Mouse (Mus musculus) intestine, embryonic 14.5 days (tissue): ENCODE measurements at regions not wholly inside any gene's neighbourhood (a gene's known extent, or its start where the extent isn't known, plus 50 kb on each side); places are given as distances from the start of the nearest gene placed in this dataset.

Source experiments
- ATAC-seq: fragments of 200-750 bp; cut with Nextera tagmentation; replicated peaks from 2 replicates; pipeline ENCODE4 v1.8.0; 2017; ENCODE audit warnings: low read depth, moderate number of reproducible peaks, moderate TSS enrichment, moderate library complexity; ENCODE audit not compliant: low FRiP score, low TSS enrichment
- DNase-seq: peaks from one replicate; pipeline ENCODE4 v3.0.0-alpha.2; 2018; ENCODE audit warnings: low spot score
- H3K27ac ChIP-seq: fragments of 300-500 bp; sonication (generic); 2 replicates; pipeline ENCODE4 v1.5.1; 2014; ENCODE audit warnings: low read depth, mild to moderate bottlenecking, control low read depth
- H3K27me3 ChIP-seq: fragments of 300-500 bp; sonication (generic); replicated peaks from 2 replicates; pipeline ENCODE4 v1.6.1; 2014; ENCODE audit warnings: low read length, control low read depth; ENCODE audit not compliant: control insufficient read depth, insufficient read depth
- H3K36me3 ChIP-seq: fragments of 300-500 bp; sonication (generic); 2 replicates; pipeline ENCODE4 v1.6.1; 2014; ENCODE audit warnings: low read length, control low read depth; ENCODE audit not compliant: control insufficient read depth, insufficient read depth
- H3K4me1 ChIP-seq: fragments of 300-500 bp; sonication (generic); replicated peaks from 2 replicates; pipeline ENCODE4 v1.6.1; 2014; ENCODE audit warnings: low read length, control low read depth, mixed read lengths; ENCODE audit not compliant: control insufficient read depth, insufficient read depth
- H3K4me2 ChIP-seq: fragments of 300-500 bp; sonication (generic); 2 replicates; pipeline ENCODE4 v1.6.1; 2014; ENCODE audit warnings: low read length
- H3K4me3 ChIP-seq: fragments of 300-500 bp; sonication (generic); 2 replicates; pipeline ENCODE4 v1.5.1; 2014; ENCODE audit warnings: low read depth, low read length, control low read depth, mixed read lengths
- H3K9ac ChIP-seq: fragments of 300-500 bp; sonication (generic); 2 replicates; pipeline ENCODE4 v1.6.1; 2014; ENCODE audit warnings: mild to moderate bottlenecking, low read length
- H3K9me3 ChIP-seq: fragments of 300-500 bp; sonication (generic); 2 replicates; pipeline ENCODE4 v1.6.1; 2016; ENCODE audit warnings: low read length, control low read depth; ENCODE audit not compliant: control insufficient read depth
- WGBS: fragments of 180-500 bp; shearing (Covaris S2); extraction: QIAGEN DNeasy Blood & Tissue Kit; methylation state at CpG from one replicate; pipeline ENCODE4 v1.1.7; 2014; 5-methylcytosine and 5-hydroxymethylcytosine counted together

GRCm38 (mm10) chr8:103166623-103167316, 381.3 kb upstream of the Cdh11 start:
- H3K9me3 ChIP-seq = no peaks in the 10 kb centered on the region
- no peak overlapping the region for H3K27ac ChIP-seq
- no peaks in the 10 kb centered on the region for H3K4me1 ChIP-seq
- H3K4me2 ChIP-seq = no peak overlapping the region
- no peaks in the 10 kb centered on the region for H3K27me3 ChIP-seq
- ATAC-seq = no peak
- no peak overlapping the region for H3K4me3 ChIP-seq
- DNase-seq = no peak
- no peak overlapping the region for H3K9ac ChIP-seq
- WGBS = 75% methylated on average over 7 of the region's 7 CpGs
- no peaks in the 10 kb centered on the region for H3K36me3 ChIP-seq

- Histone ChIP-seq H3K4me2 (no peak overlapping the region), H3K9ac (no peak overlapping the region), H3K4me3 (no peak overlapping the region), H3K9me3 (no peaks in the 10 kb centered on the region), H3K27ac (no peak overlapping the region), H3K27me3 (no peaks in the 10 kb centered on the region), H3K36me3 (no peaks in the 10 kb centered on the region), H3K4me1 (no peaks in the 10 kb centered on the region)
- DNase-seq (no peak), ATAC-seq (no peak)
- WGBS = 84% methylated on average over 3 of the region's 3 CpGs
Measured at GRCm38 (mm10) chr8:103173313-103173712, 387.9 kb upstream of the Cdh11 start.

DNA sequence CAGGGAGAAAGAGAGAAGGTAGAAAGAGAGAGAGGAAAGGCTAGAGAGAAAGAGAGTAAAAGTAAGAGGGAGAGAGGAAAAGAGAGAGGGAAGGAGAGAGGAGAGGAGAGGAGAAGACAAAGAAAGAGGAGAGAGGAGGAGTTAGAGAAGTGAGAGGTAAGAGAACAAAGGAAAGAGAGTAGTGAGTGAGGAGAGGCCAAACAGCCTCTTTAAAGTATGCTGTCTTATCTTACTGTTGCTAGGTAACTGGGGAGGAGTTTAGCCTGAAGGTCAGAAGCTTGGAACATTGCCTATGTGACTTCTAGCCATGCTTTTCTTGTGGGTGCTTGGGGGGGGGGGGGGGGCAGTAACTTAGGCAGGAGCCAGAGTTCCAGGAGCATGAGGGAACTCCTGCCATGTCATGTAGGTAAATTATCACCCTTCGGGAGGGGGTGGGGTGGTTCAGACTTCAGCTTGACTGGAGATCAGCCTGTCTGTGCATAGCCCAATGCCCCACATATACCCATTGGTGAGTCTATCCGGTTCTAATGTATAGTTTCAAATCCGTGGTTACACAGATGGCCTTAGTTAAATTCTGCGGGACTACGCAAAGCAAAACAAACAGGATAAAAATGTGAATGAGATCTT, 388.5 kb upstream of the Cdh11 start:
- Histone ChIP-seq H3K9me3 (no peaks in the 10 kb centered on the region), H3K9ac (no peak overlapping the region), H3K27ac (no peak overlapping the region), H3K4me2 (no peak overlapping the region), H3K36me3 (no peaks in the 10 kb centered on the region), H3K27me3 (no peaks in the 10 kb centered on the region), H3K4me1 (no peaks in the 10 kb centered on the region), H3K4me3 (no peak overlapping the region)
- ATAC-seq (peak; percentile 74), DNase-seq (no peak)
- 74% methylated on average over 5 of the region's 5 CpGs for WGBS

DNA sequence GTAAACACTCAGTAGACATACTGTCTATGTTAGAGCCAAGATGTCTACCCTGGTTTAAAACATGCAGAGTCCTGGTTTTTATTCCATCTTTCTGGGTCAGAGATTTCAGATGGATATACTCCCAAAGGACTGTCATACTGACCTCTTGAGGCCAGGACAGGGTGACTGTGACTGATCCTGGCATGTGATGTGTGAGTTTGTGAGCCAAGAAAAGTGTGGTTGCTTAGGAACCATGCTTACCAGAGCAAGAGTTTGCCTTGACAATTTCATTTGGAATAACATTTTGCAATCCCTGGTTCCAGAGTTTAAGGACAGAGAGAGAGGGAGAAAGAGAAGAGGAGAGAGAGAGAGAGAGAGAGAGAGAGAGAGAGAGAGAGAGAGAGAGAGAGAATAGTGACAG, 395.2 kb upstream of the Cdh11 start:
- H3K4me3 ChIP-seq = no peak overlapping the region
- H3K36me3 ChIP-seq = no peaks in the 10 kb centered on the region
- ATAC-seq = no peak
- H3K4me1 ChIP-seq = no peaks in the 10 kb centered on the region
- no peaks in the 10 kb centered on the region for H3K9me3 ChIP-seq
- no peak overlapping the region for H3K4me2 ChIP-seq
- no peak overlapping the region for H3K27ac ChIP-seq
- DNase-seq = no peak
- H3K9ac ChIP-seq = no peak overlapping the region
- H3K27me3 ChIP-seq = no peaks in the 10 kb centered on the region

DNA sequence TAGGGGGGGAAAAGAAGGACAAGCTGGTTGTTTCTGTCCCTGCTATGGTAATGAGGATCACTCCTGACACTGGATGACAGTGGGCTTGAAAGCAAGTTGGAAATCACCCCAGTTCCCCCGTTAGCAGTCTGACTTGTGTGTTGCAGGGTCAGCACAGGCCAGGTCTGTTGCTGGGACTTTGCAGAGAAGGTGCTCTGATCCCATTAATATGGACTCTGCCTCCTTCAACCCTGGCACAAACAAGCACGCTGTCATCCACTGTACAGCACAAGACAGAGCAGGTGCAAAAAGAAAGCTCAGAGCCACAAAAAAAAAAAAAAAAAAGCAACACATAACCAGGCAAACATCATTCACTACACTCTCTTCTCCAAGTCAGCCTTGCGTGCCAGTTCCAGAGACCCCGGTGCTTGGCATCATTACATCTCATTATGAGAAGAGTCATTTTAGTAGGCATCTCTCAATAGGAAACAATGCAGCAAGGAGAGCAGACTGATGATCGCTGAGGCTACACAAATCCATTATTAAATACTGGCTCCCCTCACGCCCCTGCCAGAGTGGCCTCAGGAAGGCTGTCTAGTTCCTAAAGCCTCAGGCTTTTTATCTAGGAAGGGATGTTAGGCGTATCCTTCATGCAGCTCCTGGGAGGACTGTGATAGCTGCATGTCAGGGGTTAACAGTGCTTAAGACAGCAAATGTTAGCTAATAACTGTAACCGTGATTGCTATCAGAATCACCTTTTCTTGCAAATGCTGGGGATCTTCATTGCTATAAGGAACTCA, 403.5 kb upstream of the Cdh11 start:
- ATAC-seq = no peak
- H3K4me1 ChIP-seq = no peaks in the 10 kb centered on the region
- H3K36me3 ChIP-seq = no peaks in the 10 kb centered on the region
- H3K9me3 ChIP-seq = no peaks in the 10 kb centered on the region
- H3K27ac ChIP-seq = no peak overlapping the region
- H3K4me3 ChIP-seq = no peak overlapping the region
- no peak overlapping the region for H3K9ac ChIP-seq
- no peaks in the 10 kb centered on the region for H3K27me3 ChIP-seq
- 76% methylated on average over 8 of the region's 8 CpGs for WGBS
- no peak for DNase-seq
- H3K4me2 ChIP-seq = no peak overlapping the region

DNA sequence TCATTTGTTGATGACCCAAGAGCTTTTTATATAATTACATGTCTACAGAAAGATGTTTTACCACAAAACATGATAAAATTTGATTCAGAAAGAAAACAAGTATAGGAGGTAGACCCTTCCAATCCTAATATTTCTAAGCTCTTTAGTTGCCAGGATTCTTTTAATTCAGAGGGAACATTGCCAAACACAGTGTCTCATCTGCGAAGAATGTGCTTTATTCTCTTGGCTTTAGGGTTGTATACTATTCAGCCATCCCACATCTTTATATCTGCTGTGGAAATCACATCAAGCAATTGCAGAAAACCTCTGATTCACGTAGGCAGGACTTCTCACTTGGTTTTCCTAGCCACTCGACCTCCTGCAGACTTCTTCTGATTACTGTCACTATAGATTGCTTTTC, 412.8 kb upstream of the Cdh11 start:
- WGBS = 65% methylated on average over 3 of the region's 3 CpGs
- Histone ChIP-seq H3K36me3 (no peaks in the 10 kb centered on the region), H3K9ac (no peak overlapping the region), H3K4me1 (no peaks in the 10 kb centered on the region), H3K4me2 (no peak overlapping the region), H3K9me3 (no peaks in the 10 kb centered on the region), H3K27me3 (no peaks in the 10 kb centered on the region), H3K4me3 (no peak overlapping the region), H3K27ac (no peak overlapping the region)
- DNase-seq (no peak), ATAC-seq (no peak)

GRCm38 (mm10) chr8:103199696-103200615, 414.5 kb upstream of the Cdh11 start:
- Histone ChIP-seq H3K9me3 (no peaks in the 10 kb centered on the region), H3K27ac (no peak overlapping the region), H3K27me3 (no peaks in the 10 kb centered on the region), H3K4me2 (no peak overlapping the region), H3K36me3 (no peaks in the 10 kb centered on the region), H3K4me3 (no peak overlapping the region), H3K4me1 (peaks cover 5% of the 10 kb centered on the region; the same call in 1 of the 2 replicates), H3K9ac (no peak overlapping the region)
- WGBS = 36% methylated on average over 11 of the region's 11 CpGs
- ATAC-seq (0 out of 2 replicates have a peak, but pooled peaks have one; percentile 36), DNase-seq (no peak)

DNA sequence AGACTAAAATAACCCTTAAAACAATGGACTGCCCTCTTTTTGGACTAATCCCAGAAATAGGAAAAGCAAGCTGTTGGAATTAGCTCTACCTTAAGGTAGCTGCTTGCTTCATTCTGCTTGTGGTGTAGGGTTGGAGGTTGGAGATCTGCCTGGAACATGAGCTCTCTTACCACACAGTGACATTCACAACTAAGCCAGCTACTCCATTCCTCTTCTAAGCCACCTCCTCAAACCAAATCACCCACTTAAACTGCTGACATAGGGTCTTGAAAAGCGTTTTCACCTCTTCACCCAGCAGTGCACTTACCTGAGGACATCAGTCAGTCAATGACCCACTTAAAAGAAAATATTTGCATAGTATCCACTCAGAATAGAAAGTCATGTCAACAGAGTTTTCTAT, 418.3 kb upstream of the Cdh11 start:
- DNase-seq (no peak), ATAC-seq (no peak)
- no peaks in the 10 kb centered on the region for H3K9me3 ChIP-seq
- H3K4me2 ChIP-seq = no peak overlapping the region
- no peak overlapping the region for H3K27ac ChIP-seq
- no peak overlapping the region for H3K9ac ChIP-seq
- H3K4me1 ChIP-seq = peaks cover 5% of the 10 kb centered on the region; the same call in 1 of the 2 replicates
- H3K4me3 ChIP-seq = no peak overlapping the region
- H3K36me3 ChIP-seq = no peaks in the 10 kb centered on the region
- WGBS = 28% methylated on average over 1 of the region's 1 CpGs
- H3K27me3 ChIP-seq = no peaks in the 10 kb centered on the region
